Mouse (Mus musculus): ENCODE results near the gene Slc36a3. TPM values are rescaled to one million over a fixed set of nuclear protein-coding genes. Genes with fewer than 3 reads are reported as not detected.

The Slc36a3 gene
- not detected in 2 replicates for polyA plus RNA-seq (2014; fragmentation: Nextera tagmentation; extraction: Ambion mirVana)

GRCm38 (mm10) chr11:55151608-55152007, at the start of gene Slc36a3:
Slc36a3 (minus strand) TSS chr11:55151708.
- Histone ChIP-seq H3K4me3 (ENCODE audit: low read depth, low read length) (no peak within 1 kb of the TSS), H3K9me3 (ENCODE audit: control insufficient read depth, low read length) (no peaks in the 10 kb centered on the region), H3K27me3 (ENCODE audit: control insufficient read depth, insufficient read depth, low read length) (no peaks in the 10 kb centered on the region), H3K4me1 (ENCODE audit: control insufficient read depth, insufficient read depth, low read length) (no peaks in the 10 kb centered on the region), H3K4me2 (no peak within 1 kb of the TSS), H3K9ac (ENCODE audit: low read length) (no peak within 1 kb of the TSS), H3K27ac (ENCODE audit: low read depth, low read length) (no peak within 1 kb of the TSS), H3K36me3 (ENCODE audit: control insufficient read depth, insufficient read depth, low read length) (no peaks in the 10 kb centered on the region)
- DNase-seq (ENCODE audit: low spot score, missing footprints) (no peak), ATAC-seq (ENCODE audit: low FRiP score) (no peak)
- 80% methylated on average over 3 of the region's 3 CpGs for WGBS

DNA sequence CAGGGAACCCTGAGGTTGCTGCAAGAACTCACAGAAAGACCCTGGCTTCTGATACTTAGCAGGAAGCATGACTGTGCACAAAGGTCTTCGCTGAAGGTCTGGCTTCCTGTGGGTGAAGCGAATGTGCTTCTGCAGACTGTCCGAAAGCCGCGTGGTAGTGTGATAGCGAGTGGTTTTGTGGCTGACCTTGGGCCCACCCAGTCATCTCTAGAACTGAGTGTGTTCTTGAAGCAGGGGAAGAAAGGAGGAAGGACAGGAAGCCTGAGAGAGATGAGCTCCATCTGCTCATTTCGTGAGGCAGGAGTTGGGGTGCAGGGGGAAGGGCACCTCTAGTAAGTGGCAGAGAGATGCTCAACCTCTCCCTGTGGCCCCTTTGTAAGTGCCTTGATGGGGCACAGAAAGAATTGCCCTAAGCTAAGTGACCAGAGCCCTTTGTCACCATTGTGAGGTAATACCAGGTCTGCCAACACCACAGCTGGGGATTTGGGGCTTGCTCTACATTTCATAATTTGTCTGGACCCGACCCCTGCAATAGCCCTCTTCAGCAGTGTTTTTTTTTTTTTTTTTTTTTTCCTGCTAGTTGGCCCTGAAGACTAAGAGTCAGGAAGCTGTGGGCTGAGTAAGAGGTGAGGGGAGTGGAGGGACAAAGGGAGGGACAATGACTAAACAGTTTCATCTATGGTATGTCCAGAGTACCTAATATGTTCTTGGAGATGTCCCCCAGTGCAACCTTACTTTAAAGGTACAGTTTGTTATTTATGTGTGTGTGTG, 46.4 kb upstream of the Slc36a3 start:
- ATAC-seq (ENCODE audit: low FRiP score), result no peak
- H3K9ac ChIP-seq (ENCODE audit: low read length), result no peak overlapping the region
- H3K27ac ChIP-seq (ENCODE audit: low read depth, low read length), result no peak overlapping the region
- no peak for DNase-seq (ENCODE audit: low spot score, missing footprints)
- 85% methylated on average over 8 of the region's 8 CpGs for WGBS
- H3K4me2 ChIP-seq, result no peak overlapping the region
- H3K36me3 ChIP-seq (ENCODE audit: control insufficient read depth, insufficient read depth, low read length), result no peaks in the 10 kb centered on the region
- no peaks in the 10 kb centered on the region for H3K4me1 ChIP-seq (ENCODE audit: control insufficient read depth, insufficient read depth, low read length)
- H3K4me3 ChIP-seq (ENCODE audit: low read depth, low read length), result no peak overlapping the region
- no peaks in the 10 kb centered on the region for H3K9me3 ChIP-seq (ENCODE audit: control insufficient read depth, low read length)
- H3K27me3 ChIP-seq (ENCODE audit: control insufficient read depth, insufficient read depth, low read length), result no peaks in the 10 kb centered on the region

DNA sequence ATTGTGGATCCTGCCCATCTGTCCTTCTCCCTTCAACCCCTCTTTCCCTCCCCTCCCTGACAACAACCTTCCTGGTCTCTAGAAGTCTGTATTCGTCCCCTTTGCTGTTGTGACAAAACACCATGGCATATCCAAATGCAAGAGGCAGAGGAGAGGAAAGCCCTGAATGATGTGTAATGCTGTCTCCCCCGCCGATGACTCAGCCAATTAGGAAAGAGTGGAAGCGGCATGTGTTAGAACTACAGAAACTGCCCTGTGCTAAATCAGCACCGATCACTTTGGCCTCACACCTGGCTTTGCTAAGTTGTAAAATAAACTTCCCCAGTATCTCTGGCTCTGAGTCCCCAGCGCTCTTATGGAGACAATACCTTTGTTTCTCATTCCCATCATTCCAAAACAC, 45.6 kb upstream of the Slc36a3 start:
- ATAC-seq (ENCODE audit: low FRiP score) (no peak), DNase-seq (ENCODE audit: low spot score, missing footprints) (no peak)
- Histone ChIP-seq H3K4me3 (ENCODE audit: low read depth, low read length) (no peak overlapping the region), H3K4me1 (ENCODE audit: control insufficient read depth, insufficient read depth, low read length) (no peaks in the 10 kb centered on the region), H3K27ac (ENCODE audit: low read depth, low read length) (no peak overlapping the region), H3K27me3 (ENCODE audit: control insufficient read depth, insufficient read depth, low read length) (no peaks in the 10 kb centered on the region), H3K9ac (ENCODE audit: low read length) (no peak overlapping the region), H3K9me3 (ENCODE audit: control insufficient read depth, low read length) (no peaks in the 10 kb centered on the region), H3K36me3 (ENCODE audit: control insufficient read depth, insufficient read depth, low read length) (no peaks in the 10 kb centered on the region), H3K4me2 (no peak overlapping the region)
- 79% methylated on average over 6 of the region's 6 CpGs for WGBS

DNA sequence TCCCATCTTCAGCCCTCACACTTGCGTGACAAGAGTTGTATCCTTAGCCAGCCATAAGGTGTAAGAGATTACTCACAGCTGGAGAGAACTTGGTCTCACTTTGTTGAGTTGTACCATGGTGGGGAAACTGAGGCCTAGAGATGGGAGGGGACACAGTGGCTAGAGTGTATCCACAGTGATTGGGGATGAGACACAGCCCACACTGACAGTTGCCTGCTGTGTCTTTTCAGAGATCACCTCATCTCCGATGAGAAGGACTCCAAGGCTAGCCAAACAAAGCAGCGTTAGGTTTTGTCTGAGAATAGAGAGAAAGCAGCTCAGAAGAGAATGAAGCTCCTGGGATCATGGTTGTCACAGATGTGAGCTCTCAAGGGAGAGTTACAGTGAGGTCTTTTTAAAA, 38.7 kb upstream of the Slc36a3 start:
- H3K9me3 ChIP-seq (ENCODE audit: control insufficient read depth, low read length), result no peaks in the 10 kb centered on the region
- no peak overlapping the region for H3K4me3 ChIP-seq (ENCODE audit: low read depth, low read length)
- H3K4me1 ChIP-seq (ENCODE audit: control insufficient read depth, insufficient read depth, low read length), result no peaks in the 10 kb centered on the region
- no peaks in the 10 kb centered on the region for H3K36me3 ChIP-seq (ENCODE audit: control insufficient read depth, insufficient read depth, low read length)
- 83% methylated on average over 3 of the region's 3 CpGs for WGBS
- H3K4me2 ChIP-seq, result no peak overlapping the region
- no peak for DNase-seq (ENCODE audit: low spot score, missing footprints)
- ATAC-seq (ENCODE audit: low FRiP score), result no peak
- no peak overlapping the region for H3K27ac ChIP-seq (ENCODE audit: low read depth, low read length)
- H3K27me3 ChIP-seq (ENCODE audit: control insufficient read depth, insufficient read depth, low read length), result no peaks in the 10 kb centered on the region
- H3K9ac ChIP-seq (ENCODE audit: low read length), result no peak overlapping the region

DNA sequence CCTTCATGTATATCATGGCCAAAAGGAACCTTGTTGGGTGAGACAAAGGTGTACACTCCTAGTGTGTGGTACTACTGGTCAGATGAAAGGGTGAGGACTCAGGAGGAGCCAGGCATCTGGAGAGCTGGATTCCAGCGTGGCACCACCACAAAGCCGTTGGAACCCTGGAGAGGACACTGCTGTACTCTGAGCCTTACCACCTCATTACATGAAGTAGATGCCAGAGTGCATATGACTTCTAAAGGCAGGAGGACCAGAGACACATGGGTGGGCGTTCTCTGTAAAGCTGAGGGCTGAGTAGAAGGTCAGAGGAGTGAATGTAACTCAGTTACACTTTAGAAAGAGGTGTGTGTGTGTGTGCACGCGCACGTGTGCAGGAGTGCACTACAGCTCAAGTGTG, 36.3 kb upstream of the Slc36a3 start:
- no peaks in the 10 kb centered on the region for H3K9me3 ChIP-seq (ENCODE audit: control insufficient read depth, low read length)
- 81% methylated on average over 6 of the region's 6 CpGs for WGBS

GRCm38 (mm10) chr11:55187292-55187691, 35.8 kb upstream of the Slc36a3 start:
- DNase-seq (ENCODE audit: low spot score, missing footprints) (no peak), ATAC-seq (ENCODE audit: low FRiP score) (no peak)
- H3K4me1 ChIP-seq (ENCODE audit: control insufficient read depth, insufficient read depth, low read length), result no peaks in the 10 kb centered on the region
- H3K4me2 ChIP-seq, result no peak overlapping the region
- no peaks in the 10 kb centered on the region for H3K9me3 ChIP-seq (ENCODE audit: control insufficient read depth, low read length)
- H3K9ac ChIP-seq (ENCODE audit: low read length), result no peak overlapping the region
- H3K36me3 ChIP-seq (ENCODE audit: control insufficient read depth, insufficient read depth, low read length), result no peaks in the 10 kb centered on the region
- H3K27me3 ChIP-seq (ENCODE audit: control insufficient read depth, insufficient read depth, low read length), result no peaks in the 10 kb centered on the region
- no peak overlapping the region for H3K27ac ChIP-seq (ENCODE audit: low read depth, low read length)
- WGBS, result 88% methylated on average over 4 of the region's 4 CpGs
- no peak overlapping the region for H3K4me3 ChIP-seq (ENCODE audit: low read depth, low read length)

More for the DNA sequence above, 36.3 kb upstream of the Slc36a3 start:
- H3K27ac ChIP-seq (ENCODE audit: low read depth, low read length), result no peak overlapping the region
- no peak for DNase-seq (ENCODE audit: low spot score, missing footprints)
- no peak overlapping the region for H3K9ac ChIP-seq (ENCODE audit: low read length)
- no peak for ATAC-seq (ENCODE audit: low FRiP score)
- no peaks in the 10 kb centered on the region for H3K36me3 ChIP-seq (ENCODE audit: control insufficient read depth, insufficient read depth, low read length)
- no peak overlapping the region for H3K4me2 ChIP-seq
- H3K27me3 ChIP-seq (ENCODE audit: control insufficient read depth, insufficient read depth, low read length), result no peaks in the 10 kb centered on the region
- H3K4me3 ChIP-seq (ENCODE audit: low read depth, low read length), result no peak overlapping the region
- H3K4me1 ChIP-seq (ENCODE audit: control insufficient read depth, insufficient read depth, low read length), result no peaks in the 10 kb centered on the region

- WGBS, result 27% methylated on average over 10 of the region's 10 CpGs
- no peak for ATAC-seq (ENCODE audit: low FRiP score)
- H3K9me3 ChIP-seq (ENCODE audit: control insufficient read depth, low read length), result no peaks in the 10 kb centered on the region
Observed at GRCm38 (mm10) chr11:55184733-55185291, 33.3 kb upstream of the Slc36a3 start, which contains the start of gene Slc36a2. Slc36a2 (minus strand) TSS chr11:55185077.

GRCm38 (mm10) chr11:55184246-55184645, 32.7 kb upstream of the Slc36a3 start:
- Histone ChIP-seq H3K4me2 (no peak overlapping the region), H3K9me3 (ENCODE audit: control insufficient read depth, low read length) (no peaks in the 10 kb centered on the region), H3K9ac (ENCODE audit: low read length) (no peak overlapping the region), H3K27me3 (ENCODE audit: control insufficient read depth, insufficient read depth, low read length) (no peaks in the 10 kb centered on the region), H3K4me3 (ENCODE audit: low read depth, low read length) (no peak overlapping the region), H3K4me1 (ENCODE audit: control insufficient read depth, insufficient read depth, low read length) (no peaks in the 10 kb centered on the region), H3K36me3 (ENCODE audit: control insufficient read depth, insufficient read depth, low read length) (no peaks in the 10 kb centered on the region), H3K27ac (ENCODE audit: low read depth, low read length) (no peak overlapping the region)
- ATAC-seq (ENCODE audit: low FRiP score) (no peak), DNase-seq (ENCODE audit: low spot score, missing footprints) (no peak)
- 87% methylated on average over 5 of the region's 5 CpGs for WGBS

More at GRCm38 (mm10) chr11:55184733-55185291, 33.3 kb upstream of the Slc36a3 start, which contains the start of gene Slc36a2:
- Histone ChIP-seq H3K4me1 (ENCODE audit: control insufficient read depth, insufficient read depth, low read length) (no peaks in the 10 kb centered on the region), H3K9ac (ENCODE audit: low read length) (no peak within 1 kb of the TSS), H3K36me3 (ENCODE audit: control insufficient read depth, insufficient read depth, low read length) (no peaks in the 10 kb centered on the region), H3K4me2 (no peak within 1 kb of the TSS), H3K4me3 (ENCODE audit: low read depth, low read length) (no peak within 1 kb of the TSS), H3K27me3 (ENCODE audit: control insufficient read depth, insufficient read depth, low read length) (no peaks in the 10 kb centered on the region), H3K27ac (ENCODE audit: low read depth, low read length) (no peak within 1 kb of the TSS)
- DNase-seq (ENCODE audit: low spot score, missing footprints), result no peak

GRCm38 (mm10) chr11:55183124-55183523, 31.6 kb upstream of the Slc36a3 start:
- H3K4me3 ChIP-seq (ENCODE audit: low read depth, low read length), result no peak overlapping the region
- H3K9me3 ChIP-seq (ENCODE audit: control insufficient read depth, low read length), result no peaks in the 10 kb centered on the region
- H3K27ac ChIP-seq (ENCODE audit: low read depth, low read length), result no peak overlapping the region
- H3K9ac ChIP-seq (ENCODE audit: low read length), result no peak overlapping the region
- no peak overlapping the region for H3K4me2 ChIP-seq
- no peaks in the 10 kb centered on the region for H3K36me3 ChIP-seq (ENCODE audit: control insufficient read depth, insufficient read depth, low read length)
- H3K27me3 ChIP-seq (ENCODE audit: control insufficient read depth, insufficient read depth, low read length), result no peaks in the 10 kb centered on the region
- no peaks in the 10 kb centered on the region for H3K4me1 ChIP-seq (ENCODE audit: control insufficient read depth, insufficient read depth, low read length)
- ATAC-seq (ENCODE audit: low FRiP score) (no peak), DNase-seq (ENCODE audit: low spot score, missing footprints) (no peak)
- WGBS, result 65% methylated on average over 7 of the region's 7 CpGs
